Mouse (Mus musculus) thymus, adult 2 months (tissue): Measurements from ENCODE around the gene Fgf4.

Source experiments
- CTCF ChIP-seq: fragments of 200-500 bp; IDR thresholded peaks from 2 replicates; pipeline ENCODE4 v1.5.1; 2012; ENCODE audit warnings: mild to moderate bottlenecking, control low read depth, low read length, moderate library complexity, borderline replicate concordance; ENCODE audit not compliant: control insufficient read depth, poor library complexity, insufficient read depth; ENCODE audit errors: extremely low read depth
- POLR2A ChIP-seq: fragments of 200-500 bp; IDR thresholded peaks from 2 replicates; pipeline ENCODE4 v1.6.1; 2012; ENCODE audit warnings: mild to moderate bottlenecking, low read length, control low read depth, moderate library complexity; ENCODE audit not compliant: control insufficient read depth, poor library complexity, insufficient read depth; ENCODE audit errors: extremely low read depth

DNA sequence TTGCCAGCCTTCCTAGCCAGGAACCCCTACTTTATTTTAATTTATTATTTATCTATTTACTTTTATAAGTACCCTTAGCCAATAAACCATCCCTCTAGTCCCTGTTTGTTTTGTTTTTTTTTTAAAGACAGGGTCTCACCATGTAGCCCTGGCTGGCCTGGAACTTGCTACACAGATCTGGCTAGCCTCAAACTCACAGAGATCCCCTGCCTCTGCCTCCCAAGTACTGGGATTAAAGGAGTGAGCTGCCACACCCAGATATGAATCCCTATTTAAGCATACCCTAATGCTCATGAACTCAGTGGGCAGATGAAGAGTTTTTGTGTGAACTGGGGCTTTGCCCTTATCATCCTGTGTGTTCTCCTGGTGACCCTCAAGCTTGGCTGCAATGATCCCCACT, at the start of gene Fgf4:
- TF ChIP-seq POLR2A: no peak
- no peak for TF ChIP-seq CTCF
